Mouse (Mus musculus) CH12.LX (cell line): ENCODE measurements around the gene Arfgap3. TPM values are rescaled to one million over a fixed set of nuclear protein-coding genes. Genes with fewer than 3 reads are reported as not detected.

ENCODE experiments used
- DNase-seq: peaks from one replicate; pipeline ENCODE4 v3.0.0-alpha.2; 2013; ENCODE audit errors: extremely low read depth
- H3K27ac ChIP-seq: 2 replicates; pipeline ENCODE4 v1.5.1; 2012; ENCODE audit warnings: low read depth, mild to moderate bottlenecking, control low read depth, moderate library complexity; ENCODE audit not compliant: insufficient read depth
- H3K27me3 ChIP-seq: replicated peaks from 2 replicates; pipeline ENCODE3; 2012; ENCODE audit warnings: inconsistent platforms
- H3K36me3 ChIP-seq, 2 experiments: replicated peaks in 1 of 2; 2 replicates each; pipeline versions ENCODE3 to v1.6.1; 2012; ENCODE audit warnings: inconsistent platforms in 1 of 2, low read length in 1 of 2, mild to moderate bottlenecking in 1 of 2, mixed read lengths in 1 of 2, moderate library complexity in 1 of 2; ENCODE audit not compliant: control insufficient read depth in 1 of 2, insufficient read depth in 1 of 2
- H3K4me1 ChIP-seq, 2 experiments: 2 replicates each; pipeline ENCODE4 v1.6.1; 2012; ENCODE audit warnings: inconsistent platforms in 1 of 2, moderate library complexity in 1 of 2; ENCODE audit not compliant: insufficient read depth in 2 of 2, control insufficient read depth in 1 of 2
- H3K4me2 ChIP-seq: 2 replicates; pipeline ENCODE4 v1.6.1; 2012; ENCODE audit warnings: low read depth, mild to moderate bottlenecking, control low read depth; ENCODE audit not compliant: poor library complexity, insufficient read depth, severe bottlenecking
- H3K4me3 ChIP-seq, 3 experiments: fragments of 150-350 bp in 1 of 3; sonication (generic) in 1 of 3; replicated peaks in 1 of 3; 2 replicates each; pipeline versions ENCODE3 to v1.5.1; 2011 to 2012; ENCODE audit warnings: low read depth in 2 of 3, low read length in 2 of 3, mild to moderate bottlenecking in 2 of 3, moderate library complexity in 2 of 3, control low read depth in 1 of 3, improper control_type of control experiment in 1 of 3, inconsistent platforms in 1 of 3, mixed read lengths in 1 of 3; ENCODE audit not compliant: poor library complexity in 1 of 3
- H3K79me2 ChIP-seq: replicated peaks from 2 replicates; pipeline ENCODE4 v1.6.1; 2012; ENCODE audit warnings: mild to moderate bottlenecking, moderate library complexity; ENCODE audit not compliant: control insufficient read depth, poor library complexity, insufficient read depth, severe bottlenecking; ENCODE audit errors: extremely low read depth
- H3K9ac ChIP-seq: 2 replicates; pipeline ENCODE4 v1.6.1; 2012; ENCODE audit warnings: low read depth, mild to moderate bottlenecking, control low read depth, moderate library complexity; ENCODE audit not compliant: insufficient read depth
- H3K9me3 ChIP-seq: replicated peaks from 2 replicates; pipeline ENCODE3; 2012; ENCODE audit warnings: low read length, inconsistent platforms, mixed read lengths
- BHLHE40 ChIP-seq: IDR thresholded peaks from 2 replicates; pipeline ENCODE4 v1.6.1; 2011; ENCODE audit warnings: mild to moderate bottlenecking, low read depth, low read length, improper control_type of control experiment
- CTCF ChIP-seq, 2 experiments: IDR thresholded peaks in 1 of 2; conservative IDR thresholded peaks in 1 of 2; 2 replicates each; pipeline ENCODE4 v1.5.1; 2011 to 2012; ENCODE audit warnings: low read depth in 2 of 2, low read length in 2 of 2, improper control_type of control experiment in 1 of 2, inconsistent platforms in 1 of 2, mild to moderate bottlenecking in 1 of 2, moderate library complexity in 1 of 2
- EP300 ChIP-seq: IDR thresholded peaks from 2 replicates; pipeline ENCODE4 v1.6.1; 2011; ENCODE audit warnings: low read length, improper control_type of control experiment
- GABPA ChIP-seq: IDR thresholded peaks from 2 replicates; pipeline ENCODE4 v1.6.1; 2012; ENCODE audit warnings: low read depth, low read length, improper control_type of control experiment, inconsistent platforms; ENCODE audit not compliant: insufficient replicate concordance
- IRF4 ChIP-seq: IDR thresholded peaks from 2 replicates; pipeline ENCODE4 v1.6.1; 2014; ENCODE audit warnings: low read depth, mild to moderate bottlenecking, inconsistent platforms, low read length, improper control_type of control experiment
- JUN ChIP-seq: IDR thresholded peaks from 2 replicates; pipeline ENCODE4 v1.6.1; 2011; ENCODE audit warnings: low read depth, mild to moderate bottlenecking, low read length, improper control_type of control experiment, moderate library complexity; ENCODE audit not compliant: insufficient read depth
- JUND ChIP-seq: conservative IDR thresholded peaks from 2 replicates; pipeline ENCODE4 v1.6.1; 2011; ENCODE audit warnings: low read depth, low read length, improper control_type of control experiment
- MYC ChIP-seq: IDR thresholded peaks from 2 replicates; pipeline ENCODE4 v1.6.1; 2011; ENCODE audit warnings: low read depth, mild to moderate bottlenecking, improper control_type of control experiment, low read length
- SMC3 ChIP-seq: IDR thresholded peaks from 2 replicates; pipeline ENCODE4 v1.6.1; 2011; ENCODE audit warnings: low read depth, low read length, improper control_type of control experiment
- USF1 ChIP-seq: IDR thresholded peaks from 2 replicates; pipeline ENCODE4 v1.6.1; 2014; ENCODE audit warnings: low read depth, mild to moderate bottlenecking, inconsistent platforms, low read length, improper control_type of control experiment
- ZC3H11A ChIP-seq: IDR thresholded peaks from 2 replicates; pipeline ENCODE4 v1.6.1; 2012; ENCODE audit warnings: low read depth, mild to moderate bottlenecking, inconsistent platforms, low read length, improper control_type of control experiment
- ZKSCAN1 ChIP-seq: IDR thresholded peaks from 2 replicates; pipeline ENCODE4 v1.6.1; 2012; ENCODE audit warnings: low read depth, inconsistent platforms, low read length, improper control_type of control experiment, borderline replicate concordance
- dilution Hi-C: fragments of 300-500 bp; cut with MboI; formaldehyde crosslinking; loops from 2 replicates; pipeline ENCODE4 v1.14.3; 2020; ENCODE audit warnings: low sequenced_read_pairs; ENCODE audit not compliant: extremely low pct_unique_long_range_greater_than_20kb, extremely low pct_ligation_motif_present
- in situ Hi-C: fragments of 300-500 bp; cut with MboI; formaldehyde crosslinking; loops from 3 replicates; pipeline ENCODE4 v1.14.3; 2019; ENCODE audit warnings: low sequenced_read_pairs, low pct_ligation_motif_present, low pct_unique_long_range_greater_than_20kb, mixed read lengths
- polyA plus RNA-seq: library from polyadenylated mRNA; unstranded; fragments of >175 nt; gene quantifications from 2 replicates; pipeline ENCODE4 v1.2.1, GENCODE M21; 2012; ENCODE audit warnings: low read depth; ENCODE audit not compliant: insufficient read length
- total RNA-seq, 2 experiments: library from RNA; depleted of rRNA; stranded (reverse); fragments of 300-350 nt in 1 of 2; fragments of >200 nt in 1 of 2; gene quantifications; 2 replicates each; pipeline ENCODE4 v1.2.3; 2012 to 2014

The Arfgap3 gene
- total and polyA plus RNA-seq, 3 experiments, result 11.0 to 21.7 (median 20.3) TPM

GRCm38 (mm10) chr15:83298810-83299209 lies 51.2 kb downstream of the Arfgap3 start:
- peaks cover 28 to 66% of the 10 kb centered on the region in 2 experiments for H3K4me1 ChIP-seq
- dilution Hi-C loops, result no loop called here
- H3K79me2 ChIP-seq, result no peaks in the 10 kb centered on the region
- no peak overlapping the region for H3K27ac ChIP-seq
- DNase-seq, result no peak
- peaks cover 8 to 26% of the 10 kb centered on the region in 2 experiments for H3K36me3 ChIP-seq
- H3K9me3 ChIP-seq, result peaks cover 3% of the 10 kb centered on the region
- H3K27me3 ChIP-seq, result no peaks in the 10 kb centered on the region
- H3K4me3 ChIP-seq, result no peak overlapping the region
- no peak overlapping the region for H3K4me2 ChIP-seq
- TF ChIP-seq SMC3 (peak; percentile 37), GABPA (no peak), USF1 (no peak), ZKSCAN1 (no peak), IRF4 (no peak), ZC3H11A (no peak), JUND (no peak), BHLHE40 (no peak), MYC (no peak), EP300 (no peak), CTCF (conservative IDR thresholded peaks at IDR 0.05 in 1 of 2, IDR thresholded peaks at IDR 0.05 in 1 of 2; ENCODE audit: low read depth in 2 of 2, low read length in 2 of 2) (peak in 1 of 2 experiments; percentile 56; a peak in 2 of 4 replicates), JUN (no peak)
- TF ChIP-seq, all 38 proteins: peak for 2
- no peak overlapping the region for H3K9ac ChIP-seq
- in situ Hi-C loops, result loop anchor here (5.0 kb wide), 1 partner anchor 47 kb away; the partner anchor contains the start of gene A4galt

DNA sequence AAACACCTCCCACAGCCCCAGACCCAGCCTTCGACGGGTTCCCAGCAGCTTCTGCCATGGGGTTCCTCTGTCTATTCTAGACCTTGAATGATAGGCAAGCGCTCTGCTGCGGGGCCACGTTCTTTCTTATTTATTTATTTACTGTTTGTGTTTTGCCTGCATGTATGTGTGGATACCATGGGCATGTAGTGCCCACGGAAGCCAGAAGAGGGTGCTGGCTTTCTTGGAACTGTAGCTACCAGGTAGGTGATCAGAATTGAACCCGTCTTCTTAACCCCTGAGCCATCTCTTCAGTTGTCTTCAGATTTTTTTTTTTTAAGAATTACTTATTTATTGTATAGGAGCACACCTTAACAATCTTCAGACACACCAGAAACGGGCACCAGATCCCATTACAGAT lies 51.7 kb downstream of the Arfgap3 start:
- in situ Hi-C loops, result loop anchor here (5.0 kb wide), 1 partner anchor 46 kb away; the partner anchor contains the start of gene A4galt
- no peak for DNase-seq
- peaks cover 3% of the 10 kb centered on the region for H3K9me3 ChIP-seq

More for the DNA sequence above, 51.7 kb downstream of the Arfgap3 start:
- Histone ChIP-seq H3K4me2 (no peak overlapping the region), H3K79me2 (no peaks in the 10 kb centered on the region), H3K27me3 (no peaks in the 10 kb centered on the region), H3K27ac (no peak overlapping the region), H3K9ac (no peak overlapping the region), H3K4me1 (peaks cover 28 to 71% of the 10 kb centered on the region in 2 experiments), H3K4me3 (no peak overlapping the region), H3K36me3 (peaks cover 8 to 26% of the 10 kb centered on the region in 2 experiments)
- TF ChIP-seq CTCF (conservative IDR thresholded peaks at IDR 0.05 in 1 of 2, IDR thresholded peaks at IDR 0.05 in 1 of 2; ENCODE audit: low read depth in 2 of 2, low read length in 2 of 2), result peak in 1 of 2 experiments; percentile 19; a peak in 2 of 4 replicates
- TF ChIP-seq MYC, result no peak
- dilution Hi-C loops, result no loop called here
